In genomic region chr15:99338916-99339315, GRCm38 (mm10) we compare ENCODE assay signal across 14 mouse cellular contexts. TPM values are rescaled to one million over a fixed set of nuclear protein-coding genes. Genes with fewer than 3 reads are reported as not detected.
"Had no signal": no experiment of that assay in that cellular context is flagged by ENCODE, and none has a peak within 500 bp of the region (broad histone marks: within the 10 kb centered on the region; RNA-seq: fewer than 3 reads in every experiment).

No protein-coding gene starts in this region.

- H3K9me3 ChIP-seq: limb, embryonic 13.5 days; midbrain, embryonic 10.5 days; midbrain, embryonic 15.5 days; neural tube, embryonic 12.5 days had no signal

- H3K27ac ChIP-seq: limb, embryonic 13.5 days; midbrain, embryonic 15.5 days; neural tube, embryonic 12.5 days had no signal

- H3K27me3 ChIP-seq: limb, embryonic 13.5 days; midbrain, embryonic 15.5 days; neural tube, embryonic 12.5 days had no signal

- DNase-seq: kidney, adult 8-10 months; kidney, postnatal 25 days; layer of hippocampus, adult 9-11 months; lung, embryonic 14.5 days; lung, postnatal 10 days; lung, postnatal 4 days; retina, postnatal 1 day had no signal

- H3K4me3 ChIP-seq: limb, embryonic 13.5 days; midbrain, embryonic 10.5 days; midbrain, embryonic 15.5 days; neural tube, embryonic 12.5 days had no signal

- H3K36me3 ChIP-seq: midbrain, embryonic 15.5 days; neural tube, embryonic 12.5 days had no signal

RNA-seq across cellular contexts. Expression of gene Fam186b, which starts 43.2 kb away (rescaled TPM):
- total RNA-seq: megakaryocyte, adult 5-6 weeks; monocyte, adult 5-6 weeks; neutrophil, adult 5-6 weeks had no signal
